In the genomic region with DNA sequence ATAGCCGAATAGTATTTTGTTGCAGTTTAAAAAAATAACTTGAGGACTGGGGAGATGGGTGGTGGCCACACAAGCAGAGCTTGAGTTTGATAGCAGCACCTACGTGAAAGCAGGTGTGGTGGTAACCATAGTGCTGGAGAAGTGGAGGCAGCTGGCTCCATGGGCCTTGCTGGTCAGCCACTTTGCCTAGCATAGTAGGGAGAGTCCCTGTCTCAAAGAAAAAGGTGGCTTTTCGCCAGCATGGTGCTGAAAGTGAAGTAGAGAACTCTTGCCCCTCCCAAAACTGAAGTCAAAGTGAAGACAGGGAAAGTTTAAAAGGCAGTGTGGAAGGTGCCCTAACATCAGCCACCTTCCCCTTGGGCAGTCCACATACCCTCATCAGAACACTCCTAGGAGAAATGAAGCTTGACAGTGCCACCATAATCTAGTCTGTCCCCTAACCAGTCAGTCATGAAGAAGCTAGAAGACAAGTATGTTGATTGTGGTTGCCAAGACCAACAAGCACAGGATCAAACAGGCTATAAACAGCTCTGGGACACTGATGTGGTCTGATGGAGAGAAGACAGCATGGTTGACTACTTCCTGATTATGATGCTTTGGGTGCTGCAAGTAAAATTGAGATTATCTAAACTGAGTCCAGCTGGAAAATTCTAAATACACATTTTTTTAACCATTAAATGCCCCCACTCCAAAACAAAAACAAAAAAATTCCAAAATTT, we compare ENCODE assay signal across 17 mouse cellular contexts.
"Had no signal": no experiment of that assay in that cellular context is flagged by ENCODE, and none has a peak within 500 bp of the region (broad histone marks: within the 10 kb centered on the region; RNA-seq: fewer than 3 reads in every experiment).

No protein-coding gene starts in this region.

- H3K27ac ChIP-seq: layer of hippocampus, adult 2 months; limb, embryonic 10.5 days; liver, embryonic 15.5 days; midbrain, embryonic 13.5 days; neural tube, embryonic 12.5 days; stomach, embryonic 15.5 days had no signal

- DNase-seq: kidney, adult 9 months; kidney, postnatal 10 days; kidney, postnatal 4 days; lung, adult 2 months; lung, postnatal 36 days; right cerebral cortex, postnatal 4 days; spleen, adult 18-20 months; thymus, postnatal 36 days had no signal

- H3K9me3 ChIP-seq: limb, embryonic 10.5 days; liver, embryonic 15.5 days; midbrain, embryonic 13.5 days; neural tube, embryonic 12.5 days; stomach, embryonic 15.5 days had no signal

- H3K27me3 ChIP-seq: liver, embryonic 15.5 days; midbrain, embryonic 13.5 days; neural tube, embryonic 12.5 days; stomach, embryonic 15.5 days had no signal

- H3K9ac ChIP-seq: liver, embryonic 15.5 days; midbrain, embryonic 13.5 days; neural tube, embryonic 12.5 days; stomach, embryonic 15.5 days had no signal

- H3K4me1 ChIP-seq: limb, embryonic 10.5 days; liver, embryonic 15.5 days; midbrain, embryonic 13.5 days; neural tube, embryonic 12.5 days; stomach, embryonic 15.5 days had no signal

- H3K4me2 ChIP-seq: liver, embryonic 11.5 days; liver, embryonic 15.5 days; midbrain, embryonic 13.5 days; neural tube, embryonic 12.5 days; stomach, embryonic 15.5 days had no signal

- H3K4me3 ChIP-seq: layer of hippocampus, adult 2 months; limb, embryonic 10.5 days; liver, embryonic 15.5 days; midbrain, embryonic 13.5 days; neural tube, embryonic 12.5 days; stomach, embryonic 15.5 days had no signal

- ATAC-seq: intestine, postnatal 0 days; lung, postnatal 0 days; midbrain, embryonic 13.5 days had no signal
